Mouse (Mus musculus): ENCODE measurements around the gene Sos2.

Sos2 gene

GRCm38 (mm10) chr12:69681566-69682061 is at the start of gene Sos2:
TSS of gene Sos2 (minus strand) at chr12:69681852.
- DNase-seq = peak; percentile 52

- no peak for DNase-seq
These were observed 48.7 kb upstream of the Sos2 start for GRCm38 (mm10) chr12:69730306-69730705.

GRCm38 (mm10) chr12:69729246-69729645 is 47.6 kb upstream of the Sos2 start:
- no peak for DNase-seq

GRCm38 (mm10) chr12:69724711-69725460 is 43.2 kb upstream of the Sos2 start, which contains the start of the genes L2hgdh and Atp5s:
TSS of gene L2hgdh (minus strand) at chr12:69724873.
TSS of gene Atp5s (plus strand) at chr12:69724950.
- DNase-seq = peak; percentile 98

GRCm38 (mm10) chr12:69724018-69724710 is 42.5 kb upstream of the Sos2 start:
- DNase-seq = no peak

GRCm38 (mm10) chr12:69723376-69723775 is 41.7 kb upstream of the Sos2 start:
- DNase-seq = peak; percentile 39

GRCm38 (mm10) chr12:69722857-69723256 is 41.2 kb upstream of the Sos2 start:
- DNase-seq = no peak

- DNase-seq = no peak
These were observed 32.0 kb upstream of the Sos2 start for GRCm38 (mm10) chr12:69713628-69714027.

- no peak for DNase-seq
These were observed 23.3 kb upstream of the Sos2 start for GRCm38 (mm10) chr12:69704799-69705458.

GRCm38 (mm10) chr12:69698352-69698751 is 16.7 kb upstream of the Sos2 start:
- no peak for DNase-seq

GRCm38 (mm10) chr12:69696746-69697145 is 15.1 kb upstream of the Sos2 start:
- peak; percentile 46 for DNase-seq

GRCm38 (mm10) chr12:69693471-69693870 is 11.8 kb upstream of the Sos2 start:
- no peak for DNase-seq

- no peak for DNase-seq
These were observed 9.1 kb upstream of the Sos2 start for GRCm38 (mm10) chr12:69690714-69691113.

GRCm38 (mm10) chr12:69689094-69689493 is 7.4 kb upstream of the Sos2 start:
- no peak for DNase-seq

- DNase-seq = peak; percentile 55
These were observed 6.7 kb upstream of the Sos2 start for GRCm38 (mm10) chr12:69688368-69688767.

GRCm38 (mm10) chr12:69683537-69683936 is 1.9 kb upstream of the Sos2 start:
- peak; percentile 91 for DNase-seq

- no peak for DNase-seq
These were observed 1.3 kb upstream of the Sos2 start for GRCm38 (mm10) chr12:69682788-69683419.

GRCm38 (mm10) chr12:69682065-69682787 is 574 bp upstream of the Sos2 start:
- peak; percentile 84 for DNase-seq

- peak; percentile 33 for DNase-seq
These were observed 752 bp downstream of the Sos2 start for GRCm38 (mm10) chr12:69680635-69681565.

- no peak for DNase-seq
These were observed 5.5 kb downstream of the Sos2 start for GRCm38 (mm10) chr12:69676157-69676556.

Measured in kidney, adult 11 months (tissue).